Mouse (Mus musculus) stomach, embryonic 15.5 days (tissue): ENCODE results near the gene Olfr403. TPM values are rescaled to one million over a fixed set of nuclear protein-coding genes. Genes with fewer than 3 reads are reported as not detected.
"Not testable (repeated sequence)": the region's sequence is repeated elsewhere in the genome, so short reads cannot be mapped to it uniquely, and the experiment has no call there.

ENCODE experiments used
- ATAC-seq: fragments of 200-750 bp; cut with Nextera tagmentation; 2 replicates; pipeline ENCODE4 v1.8.0; 2017; ENCODE audit warnings: low read depth, moderate number of reproducible peaks, moderate TSS enrichment; ENCODE audit not compliant: insufficient read depth, low FRiP score
- H3K27ac ChIP-seq: fragments of 300-500 bp; sonication (generic); 2 replicates; pipeline ENCODE4 v1.5.1; 2015; ENCODE audit warnings: mild to moderate bottlenecking, inconsistent platforms
- H3K27me3 ChIP-seq: fragments of 300-500 bp; sonication (generic); replicated peaks from 2 replicates; pipeline ENCODE4 v1.6.1; 2015; ENCODE audit warnings: inconsistent platforms
- H3K36me3 ChIP-seq: fragments of 300-500 bp; sonication (generic); 2 replicates; pipeline ENCODE4 v1.6.1; 2015; ENCODE audit warnings: inconsistent platforms
- H3K4me1 ChIP-seq: fragments of 300-500 bp; sonication (generic); 2 replicates; pipeline ENCODE4 v1.6.1; 2015; ENCODE audit warnings: inconsistent platforms
- H3K4me2 ChIP-seq: fragments of 300-500 bp; sonication (generic); 2 replicates; pipeline ENCODE4 v1.6.1; 2015; ENCODE audit warnings: mild to moderate bottlenecking, inconsistent platforms
- H3K4me3 ChIP-seq: fragments of 300-500 bp; sonication (generic); replicated peaks from 2 replicates; pipeline ENCODE4 v1.5.1; 2015; ENCODE audit warnings: inconsistent platforms
- H3K9ac ChIP-seq: fragments of 300-500 bp; sonication (generic); 2 replicates; pipeline ENCODE4 v1.6.1; 2015; ENCODE audit warnings: inconsistent platforms
- H3K9me3 ChIP-seq: fragments of 300-500 bp; sonication (generic); 2 replicates; pipeline ENCODE4 v1.6.1; 2016; ENCODE audit warnings: inconsistent platforms
- WGBS: fragments of 180-500 bp; shearing (Covaris S2); methylation state at CpG from one replicate; pipeline ENCODE4 v1.1.7; 2015; 5-methylcytosine and 5-hydroxymethylcytosine counted together
- polyA plus RNA-seq: library from polyadenylated mRNA; unstranded; fragments of >200 nt; fragmentation: Nextera tagmentation; extraction: Ambion mirVana; gene quantifications from 2 replicates; pipeline ENCODE4 v1.2.1, GENCODE M21; 2015

The Olfr403 gene
- polyA plus RNA-seq: not detected in 2 replicates

- no peak for ATAC-seq
- Histone ChIP-seq H3K4me2 (no peak within 1 kb of the TSS), H3K4me1 (no peaks in the 10 kb centered on the region), H3K27me3 (no peaks in the 10 kb centered on the region), H3K27ac (no peak within 1 kb of the TSS), H3K9ac (no peak within 1 kb of the TSS), H3K9me3 (no peaks in the 10 kb centered on the region), H3K36me3 (no peaks in the 10 kb centered on the region), H3K4me3 (no peak within 1 kb of the TSS)
Measured at GRCm38 (mm10) chr11:74185949-74186348, at the start of gene Olfr403. TSS of gene Olfr403 (plus strand) at chr11:74186249.

DNA sequence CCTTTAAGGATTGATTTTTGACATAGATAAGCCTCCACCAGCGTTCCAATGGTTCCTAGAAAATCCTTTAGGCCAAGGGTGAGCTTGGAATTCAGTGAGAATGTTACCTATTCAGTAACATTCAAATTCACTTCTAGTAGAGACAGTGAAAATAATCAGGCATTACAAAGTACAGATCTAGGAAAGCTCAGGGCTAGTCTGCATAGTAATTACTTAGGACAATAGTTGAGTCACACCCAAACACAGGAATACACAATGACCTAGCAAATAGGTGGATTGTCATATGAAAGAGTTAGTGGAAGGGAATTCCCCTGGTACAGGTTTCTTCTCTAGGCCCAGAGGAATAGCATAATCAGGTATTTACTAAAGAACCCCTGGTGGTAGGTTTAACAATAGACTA is 46.0 kb upstream of the Olfr403 start:
- not testable (repeated sequence) for H3K4me1 ChIP-seq, H3K9ac ChIP-seq, H3K36me3 ChIP-seq, H3K4me2 ChIP-seq, ATAC-seq, H3K27me3 ChIP-seq, H3K4me3 ChIP-seq, H3K27ac ChIP-seq, H3K9me3 ChIP-seq
- WGBS: 25% methylated on average over 1 of the region's 1 CpGs

- H3K9me3 ChIP-seq: 0 out of 2 replicates have a peak, but pooled peaks cover 2% of the 10 kb centered on the region
- H3K4me1 ChIP-seq: no peaks in the 10 kb centered on the region
- no peak overlapping the region for H3K4me2 ChIP-seq
- H3K9ac ChIP-seq: no peak overlapping the region
- no peaks in the 10 kb centered on the region for H3K27me3 ChIP-seq
- no peak overlapping the region for H3K27ac ChIP-seq
- no peak for ATAC-seq
- no peak overlapping the region for H3K4me3 ChIP-seq
- no peaks in the 10 kb centered on the region for H3K36me3 ChIP-seq
Measured at GRCm38 (mm10) chr11:74145866-74146265, 40.2 kb upstream of the Olfr403 start.

- H3K4me3 ChIP-seq: no peak within 1 kb of the TSS
- no peak for ATAC-seq
- H3K9ac ChIP-seq: no peak within 1 kb of the TSS
- no peaks in the 10 kb centered on the region for H3K27me3 ChIP-seq
- no peak within 1 kb of the TSS for H3K4me2 ChIP-seq
- no peaks in the 10 kb centered on the region for H3K9me3 ChIP-seq
- H3K4me1 ChIP-seq: no peaks in the 10 kb centered on the region
- no peaks in the 10 kb centered on the region for H3K36me3 ChIP-seq
- 69% methylated on average over 3 of the region's 3 CpGs for WGBS
- no peak within 1 kb of the TSS for H3K27ac ChIP-seq
Measured at GRCm38 (mm10) chr11:74153229-74153628, 32.8 kb upstream of the Olfr403 start, which contains the start of gene Olfr402. TSS of gene Olfr402 (plus strand) at chr11:74153529.

GRCm38 (mm10) chr11:74168771-74169170 is 17.3 kb upstream of the Olfr403 start:
- no peak overlapping the region for H3K4me3 ChIP-seq
- H3K9ac ChIP-seq: no peak overlapping the region
- no peaks in the 10 kb centered on the region for H3K27me3 ChIP-seq
- no peaks in the 10 kb centered on the region for H3K9me3 ChIP-seq
- H3K4me1 ChIP-seq: no peaks in the 10 kb centered on the region
- H3K27ac ChIP-seq: no peak overlapping the region
- no peaks in the 10 kb centered on the region for H3K36me3 ChIP-seq
- no peak for ATAC-seq
- no peak overlapping the region for H3K4me2 ChIP-seq

GRCm38 (mm10) chr11:74183168-74183567 is 2.9 kb upstream of the Olfr403 start:
- WGBS: 81% methylated on average over 4 of the region's 4 CpGs
- Histone ChIP-seq H3K27me3 (no peaks in the 10 kb centered on the region), H3K27ac (no peak overlapping the region), H3K4me2 (no peak overlapping the region), H3K9me3 (no peaks in the 10 kb centered on the region), H3K9ac (no peak overlapping the region), H3K4me3 (no peak overlapping the region), H3K4me1 (no peaks in the 10 kb centered on the region), H3K36me3 (no peaks in the 10 kb centered on the region)
- no peak for ATAC-seq

DNA sequence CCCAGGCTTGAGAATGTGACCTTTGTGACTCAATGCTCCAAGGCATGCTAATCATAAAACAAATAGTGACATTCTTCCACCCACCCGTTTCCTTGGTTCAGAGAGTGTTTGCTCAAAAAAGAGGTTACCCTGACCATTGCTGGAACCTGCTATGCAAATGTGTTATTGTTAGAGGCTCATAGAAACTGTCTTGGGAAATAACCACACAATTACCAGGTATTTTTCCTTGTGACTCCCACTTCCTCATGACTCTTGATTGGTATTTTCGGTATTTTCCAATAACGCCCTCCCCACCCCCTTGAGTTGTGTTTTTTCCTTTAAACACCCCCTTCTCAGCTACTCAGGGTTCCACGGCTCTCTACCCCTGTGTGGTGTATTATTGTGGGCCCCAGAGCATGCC is 2.3 kb upstream of the Olfr403 start:
- WGBS: 73% methylated on average over 4 of the region's 4 CpGs
- H3K27ac ChIP-seq: no peak overlapping the region
- no peak overlapping the region for H3K4me2 ChIP-seq
- no peak overlapping the region for H3K9ac ChIP-seq
- H3K36me3 ChIP-seq: no peaks in the 10 kb centered on the region
- H3K9me3 ChIP-seq: no peaks in the 10 kb centered on the region
- no peaks in the 10 kb centered on the region for H3K27me3 ChIP-seq
- ATAC-seq: no peak
- H3K4me1 ChIP-seq: no peaks in the 10 kb centered on the region
- no peak overlapping the region for H3K4me3 ChIP-seq

GRCm38 (mm10) chr11:74211279-74211678 is 25.2 kb downstream of the Olfr403 start, which contains the start of gene Olfr43:
TSS of gene Olfr43 (minus strand) at chr11:74211379.
- Histone ChIP-seq H3K4me1 (no peaks in the 10 kb centered on the region), H3K27ac (no peak within 1 kb of the TSS), H3K4me2 (no peak within 1 kb of the TSS), H3K36me3 (no peaks in the 10 kb centered on the region), H3K9ac (no peak within 1 kb of the TSS), H3K9me3 (no peaks in the 10 kb centered on the region), H3K27me3 (no peaks in the 10 kb centered on the region), H3K4me3 (no peak within 1 kb of the TSS)
- 38% methylated on average over 1 of the region's 1 CpGs for WGBS
- no peak for ATAC-seq

GRCm38 (mm10) chr11:74241201-74241600 is 55.2 kb downstream of the Olfr403 start:
- Histone ChIP-seq H3K4me3 (no peak overlapping the region), H3K4me2 (no peak overlapping the region), H3K27ac (no peak overlapping the region), H3K4me1 (no peaks in the 10 kb centered on the region), H3K36me3 (no peaks in the 10 kb centered on the region), H3K27me3 (no peaks in the 10 kb centered on the region), H3K9ac (no peak overlapping the region), H3K9me3 (no peaks in the 10 kb centered on the region)
- ATAC-seq: no peak
- 84% methylated on average over 3 of the region's 3 CpGs for WGBS

Other genes starting within 250 kb of the Olfr403 start
- gene Olfr23, start 249.6 kb upstream of the Olfr403 start, polyA plus RNA-seq: not detected in 2 replicates
- not detected in 2 replicates for gene Olfr397, start 225.4 kb upstream of the Olfr403 start, polyA plus RNA-seq
- gene Olfr398, start 195.8 kb upstream of the Olfr403 start, polyA plus RNA-seq: not detected in 2 replicates
- not detected in 2 replicates for gene Olfr139, start 129.7 kb upstream of the Olfr403 start, polyA plus RNA-seq
- not detected in 2 replicates for gene Olfr399, start 129.6 kb upstream of the Olfr403 start, polyA plus RNA-seq
- not detected in 2 replicates for gene Zfp616, start 116.3 kb upstream of the Olfr403 start, polyA plus RNA-seq
- not detected in 2 replicates for gene Olfr401, start 72.5 kb upstream of the Olfr403 start, polyA plus RNA-seq
- gene Olfr402, start 32.7 kb upstream of the Olfr403 start, polyA plus RNA-seq: not detected in 2 replicates
- not detected in 2 replicates for gene Olfr43, start 25.1 kb downstream of the Olfr403 start, polyA plus RNA-seq
- not detected in 2 replicates for gene Olfr406, start 73.6 kb downstream of the Olfr403 start, polyA plus RNA-seq
- not detected in 2 replicates for gene Olfr59, start 97.5 kb downstream of the Olfr403 start, polyA plus RNA-seq
- gene Olfr410, start 151.8 kb downstream of the Olfr403 start, polyA plus RNA-seq: not detected in 2 replicates
- gene Olfr411, start 166.4 kb downstream of the Olfr403 start, polyA plus RNA-seq: not detected in 2 replicates
- gene Olfr412, start 175.8 kb downstream of the Olfr403 start, polyA plus RNA-seq: not detected in 2 replicates